In genomic region chr17:34109038-34109805, GRCm38 (mm10) we compare ENCODE assay signal across 8 mouse cellular contexts. TPM values are rescaled to one million over a fixed set of nuclear protein-coding genes. Genes with fewer than 3 reads are reported as not detected.
DNase-seq lines count a peak whose midpoint lies in the region; ATAC-seq and TF ChIP-seq lines count a peak whose summit lies in the region.

No protein-coding gene starts in this region.

- no peak overlapping the region for H3K4me2 ChIP-seq in lung, embryonic 15.5 days
- H3K4me2 ChIP-seq in hindbrain, embryonic 16.5 days (ENCODE audit: low read length): no peak overlapping the region
- H3K4me2 ChIP-seq in stomach, postnatal 0 days (replicated peaks; ENCODE audit: low read depth): no peak overlapping the region

- 76% methylated on average over 14 of the region's 14 CpGs for WGBS in lung, embryonic 15.5 days
- WGBS in hindbrain, embryonic 16.5 days: 79% methylated on average over 14 of the region's 14 CpGs
- WGBS in stomach, postnatal 0 days: 77% methylated on average over 14 of the region's 14 CpGs

- H3K9me3 ChIP-seq in lung, embryonic 15.5 days: no peaks in the 10 kb centered on the region
- peaks cover 2% of the 10 kb centered on the region; the same call in 1 of the 2 replicates for H3K9me3 ChIP-seq in hindbrain, embryonic 16.5 days (ENCODE audit: control insufficient read depth, low read length)
- no peaks in the 10 kb centered on the region for H3K9me3 ChIP-seq in stomach, postnatal 0 days (ENCODE audit: control insufficient read depth, low read length)

- TF ChIP-seq EP300 in stomach, postnatal 0 days (optimal IDR thresholded peaks at IDR 0.05): no peak

- peaks cover 54% of the 10 kb centered on the region for H3K36me3 ChIP-seq in lung, embryonic 15.5 days
- peaks cover 32% of the 10 kb centered on the region for H3K36me3 ChIP-seq in hindbrain, embryonic 16.5 days (ENCODE audit: control insufficient read depth, insufficient read depth, low read length)
- peaks cover 36% of the 10 kb centered on the region for H3K36me3 ChIP-seq in stomach, postnatal 0 days (ENCODE audit: control insufficient read depth, insufficient read depth, low read length)

- peak; percentile 23 for DNase-seq in cerebellum, adult 9-10 months
- DNase-seq in cerebellum, adult 11-12 months: no peak
- DNase-seq in lung, postnatal 14 days: no peak
- DNase-seq in stomach, postnatal 0 days (ENCODE audit: low spot score): no peak
- no peak for DNase-seq in T-cell, adult 2 months (ENCODE audit: low spot score)
- no peak for DNase-seq in layer of hippocampus, postnatal 25 days (ENCODE audit: extremely low spot score in 1 of 2, low spot score in 1 of 2)

- no peak overlapping the region for H3K9ac ChIP-seq in lung, embryonic 15.5 days
- H3K9ac ChIP-seq in hindbrain, embryonic 16.5 days (ENCODE audit: low read depth, low read length): no peak overlapping the region
- no peak overlapping the region for H3K9ac ChIP-seq in stomach, postnatal 0 days (ENCODE audit: low read length)

- H3K4me3 ChIP-seq in lung, embryonic 15.5 days: no peak overlapping the region
- H3K4me3 ChIP-seq in hindbrain, embryonic 16.5 days (ENCODE audit: low read length): no peak overlapping the region
- H3K4me3 ChIP-seq in stomach, postnatal 0 days (ENCODE audit: low read depth, low read length): no peak overlapping the region

- ATAC-seq in lung, embryonic 15.5 days (ENCODE audit: borderline replicate concordance, extremely low read depth, low FRiP score, low TSS enrichment): no peak
- ATAC-seq in hindbrain, embryonic 16.5 days: peak; percentile 52
- ATAC-seq in stomach, postnatal 0 days (ENCODE audit: low FRiP score, low TSS enrichment): peak; percentile 22; the same call in 1 of the 2 replicates

- peak; percentile 50 for TF ChIP-seq CTCF in stomach, postnatal 0 days (IDR thresholded peaks at IDR 0.05; ENCODE audit: low read depth)

- H3K27ac ChIP-seq in lung, embryonic 15.5 days: peak overlapping the region; percentile 50; the same call in 1 of the 2 replicates
- peak overlapping the region; percentile 29; the same call in 1 of the 2 replicates for H3K27ac ChIP-seq in hindbrain, embryonic 16.5 days (ENCODE audit: low read depth, low read length)
- peak overlapping the region; percentile 20; the same call in 1 of the 2 replicates for H3K27ac ChIP-seq in stomach, postnatal 0 days (replicated peaks)

- no peaks in the 10 kb centered on the region for H3K27me3 ChIP-seq in lung, embryonic 15.5 days
- no peaks in the 10 kb centered on the region for H3K27me3 ChIP-seq in hindbrain, embryonic 16.5 days (replicated peaks; ENCODE audit: control insufficient read depth, insufficient read depth, low read length)
- H3K27me3 ChIP-seq in stomach, postnatal 0 days (ENCODE audit: control insufficient read depth, insufficient read depth, low read length): no peaks in the 10 kb centered on the region

- H3K4me1 ChIP-seq in lung, embryonic 15.5 days: peaks cover 2% of the 10 kb centered on the region; the same call in 1 of the 2 replicates
- no peaks in the 10 kb centered on the region; the same call in 1 of the 2 replicates for H3K4me1 ChIP-seq in hindbrain, embryonic 16.5 days (ENCODE audit: control insufficient read depth, insufficient read depth, low read depth, low read length)
- H3K4me1 ChIP-seq in stomach, postnatal 0 days (replicated peaks; ENCODE audit: control insufficient read depth, insufficient read depth): no peaks in the 10 kb centered on the region

RNA-seq across cellular contexts. Expression of gene H2-DMa, which starts 10.1 kb away (rescaled TPM):
- polyA plus RNA-seq in lung, embryonic 15.5 days (2015; fragmentation: Nextera tagmentation; extraction: Ambion mirVana): 12.1 and 13.8 TPM in 2 replicates
- polyA plus RNA-seq in hindbrain, embryonic 16.5 days (2015; fragmentation: Nextera tagmentation; extraction: Ambion mirVana): 20.5 and 20.9 TPM in 2 replicates
- polyA plus RNA-seq in stomach, postnatal 0 days (2015; fragmentation: Nextera tagmentation; extraction: Ambion mirVana): 9.1 and 9.5 TPM in 2 replicates
- 10 to 100 TPM; 32.3 to 35.1 TPM for total RNA-seq in layer of hippocampus, postnatal 25 days (2021)

RNA-seq across cellular contexts. Expression of gene Brd2, which starts 13.2 kb away (rescaled TPM):
- polyA plus RNA-seq in lung, embryonic 15.5 days (2015; fragmentation: Nextera tagmentation; extraction: Ambion mirVana): 102 and 106 TPM in 2 replicates
- polyA plus RNA-seq in hindbrain, embryonic 16.5 days (2015; fragmentation: Nextera tagmentation; extraction: Ambion mirVana): 98.5 and 123 TPM in 2 replicates
- 45.0 and 48.1 TPM in 2 replicates for polyA plus RNA-seq in stomach, postnatal 0 days (2015; fragmentation: Nextera tagmentation; extraction: Ambion mirVana)
- total RNA-seq in layer of hippocampus, postnatal 25 days (2021): 100 to 1,000 TPM; 196 to 216 TPM

RNA-seq across cellular contexts. Expression of gene H2-Oa, which starts 17.1 kb away (rescaled TPM):
- 0.44 and 1.0 TPM in 2 replicates for polyA plus RNA-seq in lung, embryonic 15.5 days (2015; fragmentation: Nextera tagmentation; extraction: Ambion mirVana)
- 0.14 TPM in 1 of 2 replicates, not detected in the other for polyA plus RNA-seq in hindbrain, embryonic 16.5 days (2015; fragmentation: Nextera tagmentation; extraction: Ambion mirVana)
- polyA plus RNA-seq in stomach, postnatal 0 days (2015; fragmentation: Nextera tagmentation; extraction: Ambion mirVana): 0.25 and 0.29 TPM in 2 replicates
- under 1 TPM; 0.42 to 0.45 TPM for total RNA-seq in layer of hippocampus, postnatal 25 days (2021)

RNA-seq across cellular contexts. Expression of gene H2-DMb2, which starts 33.9 kb away (rescaled TPM):
- polyA plus RNA-seq in lung, embryonic 15.5 days (2015; fragmentation: Nextera tagmentation; extraction: Ambion mirVana): 1.8 and 1.9 TPM in 2 replicates
- 0.25 and 0.28 TPM in 2 replicates for polyA plus RNA-seq in hindbrain, embryonic 16.5 days (2015; fragmentation: Nextera tagmentation; extraction: Ambion mirVana)
- 0.45 and 0.53 TPM in 2 replicates for polyA plus RNA-seq in stomach, postnatal 0 days (2015; fragmentation: Nextera tagmentation; extraction: Ambion mirVana)
- total RNA-seq in layer of hippocampus, postnatal 25 days (2021): under 1 TPM; 0.69 to 0.94 TPM

RNA-seq across cellular contexts. Expression of gene H2-DMb1, which starts 43.6 kb away (rescaled TPM):
- polyA plus RNA-seq in lung, embryonic 15.5 days (2015; fragmentation: Nextera tagmentation; extraction: Ambion mirVana): 2.0 and 3.2 TPM in 2 replicates
- polyA plus RNA-seq in hindbrain, embryonic 16.5 days (2015; fragmentation: Nextera tagmentation; extraction: Ambion mirVana): 0.68 and 1.5 TPM in 2 replicates
- polyA plus RNA-seq in stomach, postnatal 0 days (2015; fragmentation: Nextera tagmentation; extraction: Ambion mirVana): 2.1 and 2.6 TPM in 2 replicates
- 1 to 10 TPM; 1.8 to 3.4 TPM for total RNA-seq in layer of hippocampus, postnatal 25 days (2021)
